Mouse (Mus musculus) right cerebral cortex, postnatal 10 days (tissue): Measurements from ENCODE around the gene Mbd3.
"Not testable (repeated sequence)": the region's sequence is repeated elsewhere in the genome, so short reads cannot be mapped to it uniquely, and the experiment has no call there.

Experiments
- DNase-seq, 2 experiments: peaks; one replicate each; pipeline ENCODE4 v3.0.0; 2021; ENCODE audit warnings: low spot score in 2 of 2

The Mbd3 gene

GRCm38 (mm10) chr10:80369995-80370747 is 29.2 kb downstream of the Mbd3 start:
- DNase-seq = no peak

- DNase-seq = no peak
These were observed 31.0 kb downstream of the Mbd3 start for GRCm38 (mm10) chr10:80368392-80368791.

- DNase-seq = no peak
These were observed 31.4 kb downstream of the Mbd3 start for GRCm38 (mm10) chr10:80367954-80368353.

- no peak for DNase-seq
These were observed 33.6 kb downstream of the Mbd3 start for GRCm38 (mm10) chr10:80365736-80366135.

GRCm38 (mm10) chr10:80363734-80364133 is 35.6 kb downstream of the Mbd3 start:
- no peak for DNase-seq

GRCm38 (mm10) chr10:80357994-80358639 is 41.2 kb downstream of the Mbd3 start:
- DNase-seq = no peak

GRCm38 (mm10) chr10:80357336-80357735 is 42.0 kb downstream of the Mbd3 start:
- no peak for DNase-seq

GRCm38 (mm10) chr10:80356737-80357136 is 42.6 kb downstream of the Mbd3 start:
- DNase-seq = no peak

GRCm38 (mm10) chr10:80356001-80356682 is 43.2 kb downstream of the Mbd3 start, which contains the start of gene Plk5:
Gene Plk5 (plus strand): TSS chr10:80356459.
- DNase-seq = no peak

- no peak for DNase-seq
These were observed 43.9 kb downstream of the Mbd3 start for GRCm38 (mm10) chr10:80355431-80355830.

GRCm38 (mm10) chr10:80352727-80353126 is 46.6 kb downstream of the Mbd3 start:
- DNase-seq = no peak

GRCm38 (mm10) chr10:80351896-80352295 is 47.5 kb downstream of the Mbd3 start:
- no peak for DNase-seq

- peak; percentile 66 to 82 for DNase-seq
These were observed 49.1 kb downstream of the Mbd3 start for GRCm38 (mm10) chr10:80350292-80350691.

- no peak for DNase-seq
These were observed 50.4 kb downstream of the Mbd3 start for GRCm38 (mm10) chr10:80348981-80349380.

- peak in 1 of 2 experiments; percentile 48 for DNase-seq
These were observed 51.0 kb downstream of the Mbd3 start, which contains the start of gene Adamtsl5 for GRCm38 (mm10) chr10:80348244-80348781. Gene Adamtsl5 (minus strand): TSS chr10:80348412.

GRCm38 (mm10) chr10:80347514-80347967 is 51.8 kb downstream of the Mbd3 start:
- DNase-seq = no peak

GRCm38 (mm10) chr10:80345929-80346328 is 53.4 kb downstream of the Mbd3 start:
- not testable (repeated sequence) for DNase-seq

GRCm38 (mm10) chr10:80345122-80345521 is 54.2 kb downstream of the Mbd3 start:
- DNase-seq = no peak

GRCm38 (mm10) chr10:80344131-80344661 is 55.2 kb downstream of the Mbd3 start:
- DNase-seq = no peak

GRCm38 (mm10) chr10:80343425-80343895 is 55.9 kb downstream of the Mbd3 start:
- no peak for DNase-seq

GRCm38 (mm10) chr10:80342749-80343424 is 56.5 kb downstream of the Mbd3 start:
- peak in 1 of 2 experiments; percentile 56 for DNase-seq
